Mouse (Mus musculus): ENCODE data around the gene Ppm1l. TPM values are rescaled to one million over a fixed set of nuclear protein-coding genes. Genes with fewer than 3 reads are reported as not detected.

Ppm1l gene
- polyA plus RNA-seq (2017; shearing (Covaris generic)) = 1.5 TPM

DNA sequence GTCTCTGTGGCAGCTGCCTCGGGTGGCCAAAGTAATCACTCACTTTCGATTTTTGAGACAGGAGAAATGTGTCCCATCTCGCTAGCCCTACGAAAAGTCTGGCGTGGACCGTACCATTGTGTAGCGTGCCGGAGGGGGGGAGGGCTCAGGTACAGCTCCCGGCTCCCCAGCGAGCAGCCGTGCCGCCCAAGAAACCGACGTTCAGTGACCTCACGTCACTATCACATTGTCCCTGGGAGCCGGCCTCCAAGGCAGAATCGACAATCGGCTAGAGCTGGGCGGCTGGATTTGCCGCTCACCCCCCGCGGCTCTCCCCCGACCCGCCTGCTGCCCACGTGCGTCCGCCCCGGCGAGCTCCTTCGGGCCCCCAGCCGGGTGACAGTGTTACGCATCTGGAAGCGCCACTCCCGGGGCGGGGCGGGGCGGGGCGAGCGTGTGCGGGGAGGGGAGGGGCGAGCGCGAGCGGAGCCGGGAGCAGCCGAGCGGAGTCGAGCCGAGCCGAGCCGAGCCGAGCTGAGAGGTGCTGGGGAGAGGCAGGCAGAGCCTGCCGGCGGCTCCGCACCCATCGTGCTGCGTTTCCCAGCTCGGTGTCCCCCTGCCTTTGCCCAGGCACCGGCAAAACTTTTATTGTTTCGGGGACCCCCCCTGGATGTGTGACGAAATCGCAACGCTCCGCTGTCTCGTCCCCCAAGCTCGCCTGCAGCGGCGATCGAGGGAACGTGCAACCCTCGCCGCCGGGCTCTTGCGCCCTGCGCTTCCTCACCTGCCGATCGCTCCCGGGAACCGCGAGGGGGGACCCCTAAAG lies at the start of gene Ppm1l:
TSS of gene Ppm1l (plus strand) at position 471 of the 805 bp plus-strand sequence.

DNA sequence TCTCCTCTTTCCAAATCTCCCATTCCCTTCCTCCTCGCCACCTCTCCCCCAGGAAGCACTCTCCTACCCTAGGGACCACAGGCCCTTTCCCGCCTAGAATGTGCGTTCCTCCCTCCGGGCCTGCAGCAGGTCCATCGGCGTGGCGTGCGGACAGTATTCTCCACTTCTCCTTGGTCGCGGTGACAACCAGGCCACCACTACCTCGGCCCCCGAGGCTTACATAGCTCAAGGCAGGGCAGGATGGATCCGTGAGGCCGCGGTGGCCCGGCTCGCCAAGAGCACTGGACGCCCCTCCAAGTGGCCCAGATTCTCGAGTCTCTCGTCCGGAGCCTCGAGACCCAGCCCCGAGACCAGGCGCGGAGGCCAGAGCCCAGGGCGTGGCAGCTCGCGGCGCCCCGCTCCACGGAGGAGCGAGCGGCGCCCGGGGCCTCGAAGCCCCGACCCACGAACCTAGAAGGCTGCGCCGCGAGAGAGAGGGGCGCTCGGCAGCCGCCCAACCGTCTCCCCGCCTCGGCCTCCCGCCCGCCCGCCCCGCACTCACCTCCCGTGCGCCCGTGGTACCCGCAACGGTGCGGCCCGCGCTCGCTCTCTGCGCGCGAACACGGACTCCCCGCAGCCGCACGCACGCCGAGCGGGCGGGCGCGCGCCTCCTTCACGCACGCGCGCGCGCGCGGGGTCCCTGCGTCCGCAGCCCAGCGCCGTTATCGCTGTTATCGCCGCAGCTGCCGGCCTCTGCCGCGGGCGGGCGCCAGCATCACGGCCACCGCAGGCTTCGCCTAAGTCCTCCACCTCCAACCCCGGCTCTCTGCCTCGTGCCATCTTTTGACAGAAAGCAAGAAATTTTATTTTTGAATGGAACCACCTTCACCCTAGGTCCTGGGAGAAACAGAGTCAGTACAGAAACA lies 281.9 kb downstream of the Ppm1l start, which contains the start of gene B3galnt1:
TSS of gene B3galnt1 (minus strand) at position 700 of the 905 bp plus-strand sequence.

Other genes with a start within 250 kb of the Ppm1l start
- gene Kpna4, start 189.7 kb upstream of the Ppm1l start, polyA plus RNA-seq (2017; shearing (Covaris generic)) = 165 TPM
- gene Arl14, start 94.4 kb upstream of the Ppm1l start, polyA plus RNA-seq (2017; shearing (Covaris generic)) = not detected